8 mouse cellular contexts compared by ENCODE assay signal in the genomic region with DNA sequence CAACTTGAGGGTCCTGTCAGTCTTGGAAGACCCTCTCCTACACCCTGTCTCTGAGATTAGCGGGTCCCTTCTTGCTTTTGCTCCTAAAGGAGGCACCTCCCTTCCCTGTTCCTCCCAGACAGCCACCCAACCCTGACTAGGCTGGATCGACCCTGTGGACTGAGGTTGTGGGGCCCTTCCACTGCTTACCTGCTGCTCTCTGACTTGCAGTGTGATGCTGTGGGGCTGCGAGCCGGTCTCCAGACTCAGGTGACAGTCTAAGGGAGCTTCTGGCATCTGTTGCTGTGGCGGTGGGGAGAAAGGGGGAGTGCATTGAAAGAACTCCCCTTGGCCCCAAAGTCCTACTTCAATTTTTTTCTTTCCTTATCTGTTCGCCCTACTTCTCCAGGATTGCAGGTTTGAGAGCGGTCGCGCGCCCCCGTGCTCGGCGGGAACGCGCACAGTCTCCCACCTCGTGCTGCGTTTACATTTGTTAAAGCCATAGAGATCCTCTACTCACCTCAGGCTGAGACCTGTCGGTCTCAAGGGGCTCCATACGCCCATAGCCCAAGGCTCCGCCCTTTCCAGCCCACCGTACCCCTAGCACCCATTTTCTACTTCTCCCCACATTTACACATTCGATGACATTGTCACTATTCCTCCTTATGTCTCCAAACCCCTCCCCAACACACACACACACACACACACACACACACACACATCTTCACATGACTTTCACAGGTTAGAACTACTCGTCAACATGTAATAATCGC. TPM values are rescaled to one million over a fixed set of nuclear protein-coding genes. Genes with fewer than 3 reads are reported as not detected.
DNase-seq lines count a peak whose midpoint lies in the region; ATAC-seq and TF ChIP-seq lines count a peak whose summit lies in the region.

No protein-coding gene starts in this region.

- TF ChIP-seq POLR2A in olfactory bulb, adult 2 months (IDR thresholded peaks at IDR 0.05; ENCODE audit: insufficient read depth, low read depth, low read length), result no peak

- H3K27ac ChIP-seq in kidney, postnatal 0 days, result no peak overlapping the region
- no peak overlapping the region for H3K27ac ChIP-seq in embryonic facial prominence, embryonic 15.5 days (replicated peaks)
- no peak overlapping the region for H3K27ac ChIP-seq in intestine, embryonic 16.5 days (ENCODE audit: low read length)
- no peak overlapping the region for H3K27ac ChIP-seq in olfactory bulb, adult 2 months (ENCODE audit: insufficient read depth, low read depth, low read length)

- H3K4me1 ChIP-seq in kidney, postnatal 0 days (replicated peaks; ENCODE audit: insufficient read depth, low read length), result peaks cover 16% of the 10 kb centered on the region
- peaks cover 75% of the 10 kb centered on the region for H3K4me1 ChIP-seq in embryonic facial prominence, embryonic 15.5 days
- H3K4me1 ChIP-seq in intestine, embryonic 16.5 days (ENCODE audit: control insufficient read depth, insufficient read depth, low read length), result peaks cover 39% of the 10 kb centered on the region
- H3K4me1 ChIP-seq in olfactory bulb, adult 2 months (ENCODE audit: control insufficient read depth, insufficient read depth, low read length), result peaks cover 56% of the 10 kb centered on the region

- ATAC-seq in kidney, postnatal 0 days (replicated peaks; ENCODE audit: low FRiP score, low read depth), result no peak
- ATAC-seq in embryonic facial prominence, embryonic 15.5 days (ENCODE audit: insufficient number of reproducible peaks, low FRiP score, low TSS enrichment, low read depth), result no peak
- ATAC-seq in intestine, embryonic 16.5 days, result no peak
- no peak for ATAC-seq in cerebellum, adult (ENCODE audit: insufficient number of reproducible peaks, low FRiP score, low TSS enrichment)

- H3K36me3 ChIP-seq in kidney, postnatal 0 days (ENCODE audit: insufficient read depth, low read length), result no peaks in the 10 kb centered on the region
- H3K36me3 ChIP-seq in embryonic facial prominence, embryonic 15.5 days, result no peaks in the 10 kb centered on the region
- H3K36me3 ChIP-seq in intestine, embryonic 16.5 days (ENCODE audit: control insufficient read depth, insufficient read depth, low read length), result no peaks in the 10 kb centered on the region

- no peak for TF ChIP-seq CTCF in kidney, postnatal 0 days (IDR thresholded peaks at IDR 0.05; ENCODE audit: low read depth)
- no peak for TF ChIP-seq CTCF in olfactory bulb, adult 2 months (IDR thresholded peaks at IDR 0.05; ENCODE audit: insufficient read depth, low read depth, low read length)

- DNase-seq in kidney, postnatal 0 days (ENCODE audit: low spot score), result no peak
- no peak for DNase-seq in kidney, postnatal 14 days
- no peak for DNase-seq in urinary bladder, adult 2 months (ENCODE audit: low spot score)
- DNase-seq in kidney, adult 11 months, result no peak

- no peak overlapping the region for H3K9ac ChIP-seq in kidney, postnatal 0 days (ENCODE audit: low read depth, low read length)
- no peak overlapping the region for H3K9ac ChIP-seq in embryonic facial prominence, embryonic 15.5 days
- no peak overlapping the region for H3K9ac ChIP-seq in intestine, embryonic 16.5 days (ENCODE audit: low read depth, low read length)

- H3K27me3 ChIP-seq in kidney, postnatal 0 days (ENCODE audit: insufficient read depth, low read length), result peaks cover 73% of the 10 kb centered on the region
- H3K27me3 ChIP-seq in embryonic facial prominence, embryonic 15.5 days, result peaks cover 80% of the 10 kb centered on the region
- peaks cover 80% of the 10 kb centered on the region for H3K27me3 ChIP-seq in intestine, embryonic 16.5 days (replicated peaks; ENCODE audit: control insufficient read depth, insufficient read depth, low read length)

- H3K4me3 ChIP-seq in kidney, postnatal 0 days (replicated peaks; ENCODE audit: low read depth, low read length), result no peak overlapping the region
- peak overlapping the region; percentile 17 for H3K4me3 ChIP-seq in embryonic facial prominence, embryonic 15.5 days (replicated peaks)
- peak overlapping the region; percentile 13; the same call in 1 of the 2 replicates for H3K4me3 ChIP-seq in intestine, embryonic 16.5 days (ENCODE audit: low read length)
- peak overlapping the region; percentile 31 for H3K4me3 ChIP-seq in olfactory bulb, adult 2 months (ENCODE audit: insufficient read depth, low read depth, low read length)

- WGBS in kidney, postnatal 0 days, result 5% methylated on average over 24 of the region's 24 CpGs
- WGBS in embryonic facial prominence, embryonic 15.5 days, result 2% methylated on average over 24 of the region's 24 CpGs
- WGBS in intestine, embryonic 16.5 days, result 2% methylated on average over 24 of the region's 24 CpGs
- 16% methylated on average over 24 of the region's 24 CpGs for WGBS in olfactory bulb, adult 2 months

- no peaks in the 10 kb centered on the region for H3K9me3 ChIP-seq in kidney, postnatal 0 days (replicated peaks; ENCODE audit: low read length)
- no peaks in the 10 kb centered on the region for H3K9me3 ChIP-seq in embryonic facial prominence, embryonic 15.5 days (replicated peaks)
- no peaks in the 10 kb centered on the region for H3K9me3 ChIP-seq in intestine, embryonic 16.5 days (ENCODE audit: control insufficient read depth, low read length)

- peak overlapping the region; percentile 31; the same call in 1 of the 2 replicates for H3K4me2 ChIP-seq in kidney, postnatal 0 days (ENCODE audit: low read length)
- H3K4me2 ChIP-seq in embryonic facial prominence, embryonic 15.5 days (replicated peaks), result peak overlapping the region; percentile 30
- no peak overlapping the region for H3K4me2 ChIP-seq in intestine, embryonic 16.5 days (ENCODE audit: low read depth, low read length)

RNA-seq across cellular contexts. Expression of a gene that starts 2.8 kb away (rescaled TPM):
- 54.0 and 60.4 TPM in 2 replicates for polyA plus RNA-seq in kidney, postnatal 0 days (2015; fragmentation: Nextera tagmentation; extraction: Ambion mirVana)
- polyA plus RNA-seq in embryonic facial prominence, embryonic 15.5 days (2015; fragmentation: Nextera tagmentation; extraction: Ambion mirVana), result 150 and 165 TPM in 2 replicates
- polyA plus RNA-seq in intestine, embryonic 16.5 days (2015; fragmentation: Nextera tagmentation; extraction: Ambion mirVana), result 70.7 and 77.5 TPM in 2 replicates
- not detected in 2 replicates for polyA plus RNA-seq in olfactory bulb, adult 2 months (2012; ENCODE audit: insufficient read depth, insufficient read length, low replicate concordance, missing spikeins)
- 137 and 139 TPM in 2 replicates for polyA plus RNA-seq in urinary bladder, adult 2 months (2012; rRNA removed)

RNA-seq across cellular contexts. Expression of a gene that starts 2.9 kb away (rescaled TPM):
- polyA plus RNA-seq in kidney, postnatal 0 days (2015; fragmentation: Nextera tagmentation; extraction: Ambion mirVana), result 0.04 and 0.13 TPM in 2 replicates
- polyA plus RNA-seq in embryonic facial prominence, embryonic 15.5 days (2015; fragmentation: Nextera tagmentation; extraction: Ambion mirVana), result 0.80 and 0.81 TPM in 2 replicates
- polyA plus RNA-seq in intestine, embryonic 16.5 days (2015; fragmentation: Nextera tagmentation; extraction: Ambion mirVana), result 0.83 and 1.0 TPM in 2 replicates
- polyA plus RNA-seq in olfactory bulb, adult 2 months (2012; ENCODE audit: insufficient read depth, insufficient read length, low replicate concordance, missing spikeins), result not detected in 2 replicates
- 0.15 and 0.19 TPM in 2 replicates for polyA plus RNA-seq in urinary bladder, adult 2 months (2012; rRNA removed)

RNA-seq across cellular contexts. Expression of a gene that starts 48.3 kb away (rescaled TPM):
- polyA plus RNA-seq in kidney, postnatal 0 days (2015; fragmentation: Nextera tagmentation; extraction: Ambion mirVana), result 14.3 and 15.2 TPM in 2 replicates
- 14.5 and 17.0 TPM in 2 replicates for polyA plus RNA-seq in embryonic facial prominence, embryonic 15.5 days (2015; fragmentation: Nextera tagmentation; extraction: Ambion mirVana)
- 12.4 and 13.7 TPM in 2 replicates for polyA plus RNA-seq in intestine, embryonic 16.5 days (2015; fragmentation: Nextera tagmentation; extraction: Ambion mirVana)
- polyA plus RNA-seq in olfactory bulb, adult 2 months (2012; ENCODE audit: insufficient read depth, insufficient read length, low replicate concordance, missing spikeins), result not detected in 2 replicates
- polyA plus RNA-seq in urinary bladder, adult 2 months (2012; rRNA removed), result 14.2 and 21.8 TPM in 2 replicates

RNA-seq across cellular contexts. Expression of a gene that starts 51.7 kb away (rescaled TPM):
- 36.6 and 37.6 TPM in 2 replicates for polyA plus RNA-seq in kidney, postnatal 0 days (2015; fragmentation: Nextera tagmentation; extraction: Ambion mirVana)
- polyA plus RNA-seq in embryonic facial prominence, embryonic 15.5 days (2015; fragmentation: Nextera tagmentation; extraction: Ambion mirVana), result 35.9 and 42.8 TPM in 2 replicates
- polyA plus RNA-seq in intestine, embryonic 16.5 days (2015; fragmentation: Nextera tagmentation; extraction: Ambion mirVana), result 21.1 and 22.4 TPM in 2 replicates
- not detected in 2 replicates for polyA plus RNA-seq in olfactory bulb, adult 2 months (2012; ENCODE audit: insufficient read depth, insufficient read length, low replicate concordance, missing spikeins)
- 60.9 and 66.9 TPM in 2 replicates for polyA plus RNA-seq in urinary bladder, adult 2 months (2012; rRNA removed)
